Mouse (Mus musculus) lung, embryonic 14.5 days (tissue): ENCODE results near the gene Trim80. TPM values are rescaled to one million over a fixed set of nuclear protein-coding genes. Genes with fewer than 3 reads are reported as not detected.

Experiments used
- ATAC-seq: fragments of 200-750 bp; cut with Nextera tagmentation; 2 replicates; pipeline ENCODE4 v1.8.0; 2017; ENCODE audit warnings: mild to moderate bottlenecking, moderate TSS enrichment, moderate library complexity; ENCODE audit not compliant: insufficient read depth
- DNase-seq: peaks from one replicate; pipeline ENCODE4 v3.0.0-alpha.2; 2015
- H3K27ac ChIP-seq: fragments of 300-500 bp; sonication (generic); 2 replicates; pipeline ENCODE4 v1.5.1; 2014; ENCODE audit warnings: low read depth, mild to moderate bottlenecking, moderate library complexity
- H3K27me3 ChIP-seq: fragments of 300-500 bp; sonication (generic); 2 replicates; pipeline ENCODE4 v1.6.1; 2014; ENCODE audit warnings: low read length, control low read depth; ENCODE audit not compliant: insufficient read depth
- H3K36me3 ChIP-seq: fragments of 300-500 bp; sonication (generic); 2 replicates; pipeline ENCODE4 v1.6.1; 2014; ENCODE audit warnings: control low read depth; ENCODE audit not compliant: insufficient read depth
- H3K4me1 ChIP-seq: fragments of 300-500 bp; sonication (generic); 2 replicates; pipeline ENCODE4 v1.6.1; 2014; ENCODE audit warnings: antibody characterized with exemption, control low read depth; ENCODE audit not compliant: insufficient read depth
- H3K4me2 ChIP-seq: fragments of 300-500 bp; sonication (generic); 2 replicates; pipeline ENCODE4 v1.6.1; 2014; ENCODE audit warnings: mild to moderate bottlenecking
- H3K4me3 ChIP-seq: fragments of 300-500 bp; sonication (generic); 2 replicates; pipeline ENCODE4 v1.5.1; 2014; ENCODE audit warnings: low read depth, low read length
- H3K9ac ChIP-seq: fragments of 300-500 bp; sonication (generic); 2 replicates; pipeline ENCODE4 v1.6.1; 2014
- H3K9me3 ChIP-seq: fragments of 300-500 bp; sonication (generic); 2 replicates; pipeline ENCODE4 v1.6.1; 2016; ENCODE audit warnings: low read depth, low read length, control low read depth
- CTCF ChIP-seq: IDR thresholded peaks from 2 replicates; pipeline ENCODE4 v1.5.1; 2016; ENCODE audit warnings: antibody characterized with exemption, low read depth
- WGBS: fragments of 180-500 bp; shearing (Covaris S2); extraction: QIAGEN DNeasy Blood & Tissue Kit; methylation state at CpG from one replicate; pipeline ENCODE4 v1.1.7; 2014; 5-methylcytosine and 5-hydroxymethylcytosine counted together
- polyA plus RNA-seq: library from polyadenylated mRNA; unstranded; fragments of >200 nt; fragmentation: Nextera tagmentation; extraction: Ambion mirVana; gene quantifications from 2 replicates; pipeline ENCODE4 v1.2.1, GENCODE M21; 2014

The Trim80 gene
- polyA plus RNA-seq, 1 experiment from 2014 or later = not detected

DNA sequence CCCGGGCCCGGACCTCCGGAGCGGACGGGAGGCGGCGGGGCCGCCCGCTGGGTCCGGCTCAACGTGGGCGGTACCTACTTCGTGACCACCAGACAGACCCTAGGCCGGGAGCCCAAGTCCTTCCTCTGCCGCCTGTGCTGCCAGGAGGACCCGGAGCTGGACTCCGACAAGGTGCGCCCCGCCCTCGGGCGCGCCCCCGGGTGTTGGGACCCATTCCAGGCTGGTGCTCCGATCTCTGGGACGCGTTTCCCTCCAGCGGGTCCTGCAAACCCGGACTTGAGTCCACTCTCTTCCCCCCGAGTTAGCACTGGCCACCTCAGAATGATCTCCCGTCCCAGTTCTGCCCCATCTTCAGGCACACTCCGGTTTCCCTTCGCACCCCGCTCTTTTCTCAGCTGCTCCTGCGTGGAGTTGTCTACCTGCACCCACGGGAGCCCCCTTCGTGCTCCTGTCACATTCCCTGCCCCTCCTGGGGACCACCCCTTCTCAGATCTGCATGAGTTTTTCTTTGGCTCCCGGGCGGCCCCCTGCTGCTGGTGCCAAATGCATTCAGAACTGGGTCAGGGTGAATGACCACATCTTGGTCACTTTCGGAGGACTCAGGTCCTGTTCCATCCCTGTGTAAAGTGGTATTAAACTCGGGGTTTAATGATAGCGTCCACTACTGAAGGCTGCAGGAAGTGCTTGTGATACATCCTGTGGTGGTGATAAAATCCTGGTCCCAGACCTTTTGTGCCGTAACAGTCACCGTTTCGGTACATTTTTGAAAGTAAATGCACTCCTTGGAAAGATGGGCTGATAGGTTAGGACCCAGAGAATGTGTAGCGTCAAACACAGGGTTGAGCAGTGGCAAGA is 19.8 kb upstream of the Trim80 start:
- peak overlapping the region; percentile 97 for H3K9ac ChIP-seq
- no peaks in the 10 kb centered on the region for H3K27me3 ChIP-seq
- ATAC-seq = peak; percentile 72
- 2% methylated on average over 44 of the region's 45 CpGs for WGBS
- H3K4me2 ChIP-seq = peak overlapping the region; percentile 99
- peak overlapping the region; percentile 96 for H3K4me3 ChIP-seq
- no peaks in the 10 kb centered on the region for H3K9me3 ChIP-seq
- peak; percentile 77 for DNase-seq
- peaks cover 43% of the 10 kb centered on the region for H3K36me3 ChIP-seq
- peak overlapping the region; percentile 87 for H3K27ac ChIP-seq
- TF ChIP-seq CTCF = no peak
- H3K4me1 ChIP-seq = peaks cover 8% of the 10 kb centered on the region

- peak overlapping the region; percentile 97 for H3K9ac ChIP-seq
- WGBS = 50% methylated on average over 1 of the region's 1 CpGs
- DNase-seq (no peak), ATAC-seq (no peak)
- no peak for TF ChIP-seq CTCF
- H3K4me3 ChIP-seq = peak overlapping the region; percentile 96
- no peaks in the 10 kb centered on the region for H3K9me3 ChIP-seq
- peaks cover 43% of the 10 kb centered on the region for H3K36me3 ChIP-seq
- peak overlapping the region; percentile 99 for H3K4me2 ChIP-seq
- no peaks in the 10 kb centered on the region for H3K27me3 ChIP-seq
- peaks cover 8% of the 10 kb centered on the region for H3K4me1 ChIP-seq
- no peak overlapping the region for H3K27ac ChIP-seq
Measured at GRCm38 (mm10) chr11:115421328-115421727, 19.0 kb upstream of the Trim80 start.

- H3K27ac ChIP-seq = no peak overlapping the region
- no peak for ATAC-seq
- DNase-seq = no peak
- no peak overlapping the region for H3K4me3 ChIP-seq
- peaks cover 8% of the 10 kb centered on the region for H3K4me1 ChIP-seq
- H3K9me3 ChIP-seq = no peaks in the 10 kb centered on the region
- 82% methylated on average over 16 of the region's 16 CpGs for WGBS
- H3K4me2 ChIP-seq = no peak overlapping the region
- H3K27me3 ChIP-seq = no peaks in the 10 kb centered on the region
- H3K36me3 ChIP-seq = peaks cover 43% of the 10 kb centered on the region
- no peak overlapping the region for H3K9ac ChIP-seq
- no peak for TF ChIP-seq CTCF
Measured at GRCm38 (mm10) chr11:115421972-115422371, 18.4 kb upstream of the Trim80 start.

GRCm38 (mm10) chr11:115423091-115423490 is 17.3 kb upstream of the Trim80 start:
- DNase-seq = no peak
- H3K9ac ChIP-seq = no peak overlapping the region
- no peak for ATAC-seq
- no peak overlapping the region for H3K4me3 ChIP-seq
- H3K4me2 ChIP-seq = no peak overlapping the region
- H3K27me3 ChIP-seq = no peaks in the 10 kb centered on the region
- H3K36me3 ChIP-seq = peaks cover 39% of the 10 kb centered on the region
- no peaks in the 10 kb centered on the region for H3K9me3 ChIP-seq
- 80% methylated on average over 3 of the region's 3 CpGs for WGBS
- no peak for TF ChIP-seq CTCF
- H3K4me1 ChIP-seq = peaks cover 8% of the 10 kb centered on the region
- no peak overlapping the region for H3K27ac ChIP-seq

- WGBS = 80% methylated on average over 7 of the region's 7 CpGs
- Histone ChIP-seq H3K9me3 (no peaks in the 10 kb centered on the region), H3K9ac (no peak overlapping the region), H3K36me3 (peaks cover 48% of the 10 kb centered on the region), H3K4me3 (no peak overlapping the region), H3K4me1 (no peaks in the 10 kb centered on the region), H3K4me2 (no peak overlapping the region), H3K27me3 (no peaks in the 10 kb centered on the region), H3K27ac (no peak overlapping the region)
- ATAC-seq = no peak
- no peak for TF ChIP-seq CTCF
- no peak for DNase-seq
Measured at GRCm38 (mm10) chr11:115424666-115425065, 15.7 kb upstream of the Trim80 start.

DNA sequence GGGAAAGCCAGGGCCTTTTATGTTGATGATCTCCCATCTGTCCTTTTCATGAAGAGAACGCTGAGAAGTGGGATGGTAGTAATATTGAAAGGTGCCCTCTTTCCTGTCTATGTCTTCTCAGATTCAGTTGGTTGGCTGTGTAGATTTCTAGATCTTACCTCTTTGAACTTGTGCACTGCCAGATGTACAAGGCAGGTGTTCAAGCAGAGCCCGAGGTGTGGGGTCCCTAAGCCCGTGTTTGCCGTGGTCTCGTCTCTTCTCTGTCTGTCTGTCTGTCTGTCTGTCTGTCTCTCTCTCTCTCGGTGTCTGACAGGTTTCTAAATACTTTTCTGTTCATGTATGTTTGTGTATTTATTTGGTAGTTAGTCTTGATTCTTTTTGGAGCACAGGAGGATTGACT is 14.7 kb upstream of the Trim80 start:
- H3K4me1 ChIP-seq = no peaks in the 10 kb centered on the region
- H3K4me2 ChIP-seq = no peak overlapping the region
- ATAC-seq (no peak), DNase-seq (no peak)
- H3K4me3 ChIP-seq = no peak overlapping the region
- no peak overlapping the region for H3K9ac ChIP-seq
- H3K36me3 ChIP-seq = peaks cover 58% of the 10 kb centered on the region
- TF ChIP-seq CTCF = no peak
- no peaks in the 10 kb centered on the region for H3K9me3 ChIP-seq
- WGBS = 88% methylated on average over 6 of the region's 6 CpGs
- no peak overlapping the region for H3K27ac ChIP-seq
- no peaks in the 10 kb centered on the region for H3K27me3 ChIP-seq

DNA sequence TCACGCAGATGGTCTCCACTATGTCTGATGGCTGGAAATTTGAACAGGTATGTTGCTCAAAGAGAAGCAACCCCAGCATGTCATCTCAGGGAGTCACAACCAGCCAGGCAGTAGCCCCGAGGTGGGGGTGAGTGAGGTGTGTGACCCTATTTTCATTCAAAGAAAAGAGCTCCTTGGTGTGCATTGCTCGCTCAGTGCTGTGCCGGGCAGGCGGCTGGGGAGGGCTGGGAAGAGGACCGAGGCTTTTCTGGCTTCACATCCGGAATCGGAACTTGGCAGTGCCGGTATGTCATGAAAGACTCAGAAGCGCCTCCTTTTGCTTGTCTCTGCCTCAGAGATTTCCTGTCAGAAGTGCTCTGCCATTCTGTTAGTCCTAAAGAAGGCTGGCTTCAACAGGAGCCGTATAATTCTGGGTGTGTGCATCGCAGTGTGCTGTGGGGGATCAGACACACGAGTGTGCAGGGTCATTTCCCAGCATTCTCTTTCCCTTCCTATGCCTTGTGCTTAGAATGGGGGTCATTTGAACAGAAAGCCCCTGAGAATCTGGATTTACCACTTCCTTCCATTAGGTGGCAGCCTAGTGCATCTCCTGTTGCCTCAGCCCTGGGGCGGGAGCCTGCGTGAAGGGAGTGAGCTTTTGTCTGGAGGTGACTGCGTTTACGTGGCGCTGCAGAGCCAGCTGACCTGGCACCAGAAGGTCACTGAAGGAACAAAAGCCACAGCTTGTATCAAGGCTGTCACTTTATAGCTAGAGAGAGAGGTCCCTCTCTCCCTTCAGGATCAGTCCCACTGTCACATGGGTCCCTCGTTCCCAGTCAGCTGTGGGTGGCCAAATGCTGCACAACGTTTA is 12.6 kb upstream of the Trim80 start:
- Histone ChIP-seq H3K27ac (no peak overlapping the region), H3K4me3 (no peak overlapping the region), H3K36me3 (peaks cover 72% of the 10 kb centered on the region), H3K4me1 (no peaks in the 10 kb centered on the region), H3K9me3 (no peaks in the 10 kb centered on the region), H3K4me2 (no peak overlapping the region), H3K9ac (no peak overlapping the region), H3K27me3 (no peaks in the 10 kb centered on the region)
- peak; percentile 91 for DNase-seq
- WGBS = 32% methylated on average over 20 of the region's 20 CpGs
- ATAC-seq = peak; percentile 81
- peak; percentile 83 for TF ChIP-seq CTCF
